Mouse (Mus musculus) myocyte (in vitro differentiated cells): ENCODE results near the gene Camk1d.

Experiments
- CEBPB ChIP-seq: IDR thresholded peaks from 2 replicates; pipeline ENCODE4 v1.6.1; 2011; ENCODE audit warnings: mild to moderate bottlenecking, moderate library complexity; ENCODE audit not compliant: poor library complexity, insufficient read depth, severe bottlenecking
- MAX ChIP-seq: IDR thresholded peaks from one replicate; pipeline ENCODE4 v1.6.1; 2011; ENCODE audit warnings: low read depth, mild to moderate bottlenecking, control low read depth
- MYOD1 ChIP-seq, 3 experiments: IDR thresholded peaks; one replicate each; pipeline ENCODE4 v1.6.1; 2011; ENCODE audit warnings: control low read depth in 2 of 3, low read depth in 2 of 3, mild to moderate bottlenecking in 2 of 3, moderate library complexity in 1 of 3; ENCODE audit not compliant: insufficient read length in 2 of 3, control insufficient read depth in 1 of 3
- POLR2A ChIP-seq: IDR thresholded peaks from one replicate; pipeline ENCODE4 v1.6.1; 2011; ENCODE audit warnings: low read depth, mild to moderate bottlenecking, control low read depth, moderate library complexity; ENCODE audit not compliant: insufficient read length
- POLR2AphosphoS2 ChIP-seq: IDR thresholded peaks from one replicate; pipeline ENCODE4 v1.6.1; 2011; ENCODE audit warnings: low read depth, control low read depth; ENCODE audit not compliant: insufficient read length
- USF1 ChIP-seq: IDR thresholded peaks from one replicate; pipeline ENCODE4 v1.6.1; 2011; ENCODE audit warnings: low read depth, mild to moderate bottlenecking, control low read depth, moderate library complexity

DNA sequence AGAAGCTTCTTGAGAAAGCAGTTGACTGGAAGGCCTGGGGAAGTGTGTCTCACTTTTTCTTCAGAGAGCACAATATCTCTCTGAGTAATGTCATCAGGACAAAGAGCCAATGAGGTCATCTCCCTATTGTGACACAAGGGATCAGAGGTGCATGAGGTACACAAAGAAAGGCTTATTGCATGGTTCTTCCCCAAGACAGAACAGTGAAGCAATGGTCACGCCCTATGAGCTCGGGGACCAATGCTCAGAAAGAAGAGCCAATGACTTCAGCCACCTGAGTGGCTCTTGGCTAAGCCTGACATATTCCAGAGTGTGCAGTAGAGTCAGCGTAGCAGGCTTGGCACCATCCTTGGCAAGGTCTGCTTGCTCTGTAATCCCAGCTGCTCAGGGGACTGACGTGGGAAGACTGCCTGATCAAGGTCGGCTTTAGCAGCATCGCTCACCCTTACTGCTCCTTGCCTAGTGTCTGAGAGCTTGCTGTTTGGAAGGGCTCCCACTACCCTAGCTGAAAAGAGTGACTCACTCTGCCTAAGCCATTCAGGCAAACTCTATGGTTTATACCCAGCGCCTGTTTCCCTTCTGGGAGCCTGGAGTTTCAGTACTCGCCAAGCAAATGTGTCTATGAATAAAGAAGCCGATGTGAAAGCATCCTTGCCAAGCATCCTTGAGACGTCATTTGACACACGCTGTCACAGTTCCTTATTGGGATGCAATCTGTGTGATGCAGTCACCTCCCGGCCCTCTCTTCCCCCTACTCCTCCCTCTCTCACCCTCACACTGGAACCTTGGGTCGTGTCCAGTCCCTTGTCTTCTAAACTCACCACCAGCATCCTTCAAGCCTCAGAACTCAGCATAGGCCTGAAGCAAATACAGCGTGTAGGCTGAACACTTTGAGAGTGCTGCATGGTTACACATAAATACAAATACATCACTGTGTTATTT is 77.2 kb downstream of the Camk1d start:
- TF ChIP-seq POLR2AphosphoS2: no peak
- no peak for TF ChIP-seq POLR2A
- no peak for TF ChIP-seq CEBPB
- TF ChIP-seq MAX: no peak
- TF ChIP-seq USF1: no peak
- no peak for TF ChIP-seq MYOD1 (IDR thresholded peaks at IDR 0.05; ENCODE audit: control insufficient read depth in 1 of 3, insufficient read length in 2 of 3, low read depth in 2 of 3)
